Mouse (Mus musculus) bone marrow macrophage, adult 2 months (primary cell): ENCODE data around the gene Tob2. TPM values are rescaled to one million over a fixed set of nuclear protein-coding genes. Genes with fewer than 3 reads are reported as not detected.
A peak's percentile ranks its signal among the peaks of the same experiment; 100 is the strongest.

Source experiments
- H3K27ac ChIP-seq: 2 replicates; pipeline ENCODE4 v1.5.1; 2012; ENCODE audit warnings: low read depth, low read length; ENCODE audit not compliant: insufficient read depth
- H3K4me1 ChIP-seq: 2 replicates; pipeline ENCODE4 v1.6.1; 2012; ENCODE audit warnings: low read length; ENCODE audit not compliant: control insufficient read depth, insufficient read depth
- H3K4me3 ChIP-seq: 2 replicates; pipeline ENCODE4 v1.5.1; 2012; ENCODE audit warnings: mild to moderate bottlenecking, low read length, moderate library complexity; ENCODE audit not compliant: insufficient read depth
- CTCF ChIP-seq: IDR thresholded peaks from 2 replicates; pipeline ENCODE4 v1.5.1; 2012; ENCODE audit warnings: low read depth, mild to moderate bottlenecking, low read length, moderate library complexity
- POLR2A ChIP-seq: IDR thresholded peaks from 2 replicates; pipeline ENCODE4 v1.6.1; 2012; ENCODE audit warnings: mild to moderate bottlenecking, low read depth, low read length, borderline replicate concordance
- polyA plus RNA-seq: library from polyadenylated mRNA; stranded (reverse); fragments of >200 nt; gene quantifications from 2 replicates; pipeline ENCODE4 v1.2.4, GENCODE M21; 2012; ENCODE audit not compliant: missing spikeins, insufficient read depth, insufficient read length

The Tob2 gene
- polyA plus RNA-seq, 1 experiment: 35.4 TPM

- H3K27ac ChIP-seq: no peak overlapping the region
- TF ChIP-seq CTCF (no peak), POLR2A (no peak)
- H3K4me3 ChIP-seq: no peak overlapping the region
- peaks cover 41% of the 10 kb centered on the region for H3K4me1 ChIP-seq
Observed at GRCm38 (mm10) chr15:81889175-81889574, 30.6 kb upstream of the Tob2 start.

DNA sequence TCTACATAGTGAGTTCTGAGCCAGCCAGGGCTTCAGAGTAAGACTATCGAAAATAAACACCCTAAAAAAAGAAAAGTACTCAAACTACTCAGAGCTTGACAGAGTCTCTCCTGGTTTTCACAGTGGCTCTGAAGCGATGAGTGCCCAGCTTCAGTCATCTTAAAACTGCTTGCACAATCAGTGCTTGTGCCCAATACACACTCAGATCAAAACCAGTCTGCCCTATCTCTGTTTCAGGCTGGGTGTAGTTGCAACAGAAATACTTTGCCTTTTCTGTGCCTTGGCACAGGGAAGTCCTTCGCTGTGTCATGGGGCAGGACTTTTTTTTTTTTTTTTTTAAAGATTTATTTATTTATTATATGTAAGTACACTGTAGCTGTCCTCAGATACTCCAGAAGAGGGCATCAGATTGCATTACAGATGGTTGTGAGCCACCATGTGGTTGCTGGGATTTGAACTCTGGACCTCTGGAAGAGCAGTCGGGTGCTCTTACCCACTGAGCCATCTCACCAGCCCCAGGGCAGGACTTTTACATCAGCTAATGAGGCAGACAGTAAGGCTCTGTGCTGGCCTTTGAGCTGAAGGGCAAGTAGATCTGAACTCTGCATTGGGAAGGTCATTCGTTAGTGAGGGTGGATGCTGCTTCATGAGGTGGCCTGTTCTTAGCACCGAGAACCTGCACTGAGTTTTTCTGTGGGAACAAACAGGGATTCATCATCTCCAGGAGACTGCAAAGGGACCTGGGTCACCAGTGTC is 28.4 kb upstream of the Tob2 start:
- TF ChIP-seq CTCF (no peak), POLR2A (no peak)
- Histone ChIP-seq H3K4me3 (no peak overlapping the region), H3K27ac (peak overlapping the region; percentile 25; the same call in 1 of the 2 replicates), H3K4me1 (peaks cover 20% of the 10 kb centered on the region)

DNA sequence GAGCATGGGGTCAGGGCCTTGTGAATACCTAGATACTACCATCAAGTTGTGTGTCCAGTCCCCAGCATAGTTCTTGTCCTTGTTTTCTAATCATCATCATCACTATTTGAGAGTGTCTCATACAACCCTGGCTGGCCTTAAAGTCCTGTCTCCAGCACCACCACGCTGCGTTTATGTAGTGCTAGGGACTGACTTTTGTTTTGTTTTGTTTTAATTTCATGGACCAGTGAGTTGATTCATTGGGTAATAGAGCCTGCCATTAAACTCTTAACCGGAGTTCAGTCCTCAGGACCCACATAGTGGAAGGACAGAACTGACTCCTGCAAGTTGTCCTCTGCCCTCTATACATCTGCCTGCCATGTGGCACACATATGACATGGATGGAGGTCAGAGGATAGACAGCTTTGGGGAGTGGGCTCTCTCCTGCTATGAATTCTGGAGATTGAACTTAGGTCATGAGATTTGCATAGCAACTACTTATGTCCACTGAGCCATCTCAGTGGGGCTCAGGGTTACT is 26.9 kb upstream of the Tob2 start:
- H3K27ac ChIP-seq: no peak overlapping the region

GRCm38 (mm10) chr15:81882348-81882747 is 23.8 kb upstream of the Tob2 start:
- H3K27ac ChIP-seq: no peak overlapping the region
- no peak overlapping the region for H3K4me3 ChIP-seq
- peaks cover 22% of the 10 kb centered on the region for H3K4me1 ChIP-seq
- TF ChIP-seq POLR2A (no peak), CTCF (no peak)

More for the DNA sequence above, 26.9 kb upstream of the Tob2 start:
- TF ChIP-seq POLR2A: no peak
- no peak for TF ChIP-seq CTCF
- Histone ChIP-seq H3K4me3 (no peak overlapping the region), H3K4me1 (peaks cover 14% of the 10 kb centered on the region)

GRCm38 (mm10) chr15:81879531-81880401 is 21.2 kb upstream of the Tob2 start:
- H3K4me3 ChIP-seq: no peak overlapping the region
- H3K27ac ChIP-seq: no peak overlapping the region
- peaks cover 20% of the 10 kb centered on the region for H3K4me1 ChIP-seq
- TF ChIP-seq POLR2A: no peak
- no peak for TF ChIP-seq CTCF

GRCm38 (mm10) chr15:81872262-81873136 is 13.9 kb upstream of the Tob2 start, which contains the start of gene Aco2:
TSS of gene Aco2 (plus strand) at chr15:81872309.
- Histone ChIP-seq H3K4me3 (peak within 1 kb of the TSS; percentile 99), H3K27ac (peak within 1 kb of the TSS; percentile 97), H3K4me1 (peaks cover 13% of the 10 kb centered on the region)
- TF ChIP-seq POLR2A: no peak
- TF ChIP-seq CTCF: no peak

DNA sequence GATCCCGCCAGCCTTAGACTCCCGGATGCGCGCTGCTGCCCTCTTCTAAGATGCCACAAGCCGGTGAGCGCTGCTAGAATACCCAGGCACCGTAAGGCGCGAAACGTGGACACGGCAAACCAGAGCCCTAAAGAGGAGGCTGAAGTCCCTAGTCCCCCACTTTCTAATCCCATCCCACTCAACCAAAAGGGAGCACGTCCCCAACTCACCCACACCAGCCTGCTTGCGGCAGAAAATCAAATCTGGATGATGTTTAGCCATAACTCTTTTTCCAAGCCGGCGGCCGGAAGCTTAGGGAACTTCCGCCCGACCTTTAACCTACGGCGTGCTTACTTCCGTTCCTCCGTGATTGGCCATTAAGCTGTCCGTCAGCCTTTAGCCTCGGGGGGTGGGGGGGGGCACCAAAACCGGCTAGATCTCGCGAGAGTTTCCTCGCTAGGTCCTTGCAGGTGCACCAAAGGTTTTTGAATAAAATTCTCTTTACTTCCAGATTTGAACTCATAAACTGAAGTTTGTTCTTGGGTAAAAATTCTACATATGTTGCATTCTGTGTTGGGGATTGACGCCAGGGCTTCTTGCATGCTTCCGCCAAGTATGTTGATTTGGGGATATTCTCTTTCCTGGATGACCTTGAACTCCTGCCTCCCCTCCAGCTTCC is 13.1 kb upstream of the Tob2 start, which contains the start of gene Phf5a:
Gene Phf5a (minus strand): TSS at position 308 of the 658 bp plus-strand sequence.
- Histone ChIP-seq H3K4me1 (peaks cover 7% of the 10 kb centered on the region), H3K27ac (peak within 1 kb of the TSS; percentile 97), H3K4me3 (peak within 1 kb of the TSS; percentile 99)
- TF ChIP-seq POLR2A (no peak), CTCF (no peak)

GRCm38 (mm10) chr15:81869985-81870384 is 11.4 kb upstream of the Tob2 start:
- Histone ChIP-seq H3K4me1 (no peaks in the 10 kb centered on the region; the same call in 1 of the 2 replicates), H3K4me3 (no peak overlapping the region), H3K27ac (no peak overlapping the region)
- TF ChIP-seq POLR2A (no peak), CTCF (no peak)

GRCm38 (mm10) chr15:81864238-81864637 is 5.6 kb upstream of the Tob2 start:
- Histone ChIP-seq H3K4me1 (peaks cover 20% of the 10 kb centered on the region), H3K4me3 (no peak overlapping the region), H3K27ac (no peak overlapping the region)
- TF ChIP-seq POLR2A (no peak), CTCF (no peak)
